Mouse (Mus musculus) MEL (cell line): Measurements from ENCODE around the gene Castor1. TPM values are rescaled to one million over a fixed set of nuclear protein-coding genes. Genes with fewer than 3 reads are reported as not detected.

Experiments used
- DNase-seq: peaks from one replicate; pipeline ENCODE4 v3.0.0; 2011; ENCODE audit warnings: low read depth, low spot score
- H3K27ac ChIP-seq: 2 replicates; pipeline ENCODE4 v1.5.1; 2012; ENCODE audit warnings: low read depth, mild to moderate bottlenecking, control low read depth, low read length, moderate library complexity; ENCODE audit not compliant: control insufficient read depth
- H3K27me3 ChIP-seq, 2 experiments: fragments of 150-350 bp in 1 of 2; sonication (generic) in 1 of 2; 2 replicates each; pipeline ENCODE4 v1.6.1; 2012; ENCODE audit warnings: low read length in 2 of 2, mild to moderate bottlenecking in 2 of 2, improper control_type of control experiment in 1 of 2, moderate library complexity in 1 of 2; ENCODE audit not compliant: insufficient read depth in 2 of 2, control insufficient read depth in 1 of 2
- H3K36me3 ChIP-seq, 2 experiments: 2 replicates each; pipeline ENCODE4 v1.6.1; 2012 to 2014; ENCODE audit warnings: low read length in 2 of 2, improper control_type of control experiment in 1 of 2, inconsistent platforms in 1 of 2, mild to moderate bottlenecking in 1 of 2; ENCODE audit not compliant: insufficient read depth in 2 of 2, control insufficient read depth in 1 of 2
- H3K4me1 ChIP-seq, 2 experiments: fragments of 150-350 bp in 1 of 2; sonication (generic) in 1 of 2; 2 replicates each; pipeline ENCODE4 v1.6.1; 2012; ENCODE audit warnings: low read length in 2 of 2, improper control_type of control experiment in 1 of 2, mild to moderate bottlenecking in 1 of 2; ENCODE audit not compliant: insufficient read depth in 2 of 2, control insufficient read depth in 1 of 2
- H3K4me3 ChIP-seq, 2 experiments: fragments of 150-350 bp in 1 of 2; sonication (generic) in 1 of 2; 2 replicates each; pipeline ENCODE4 v1.5.1; 2012; ENCODE audit warnings: low read depth in 2 of 2, low read length in 2 of 2, mild to moderate bottlenecking in 2 of 2, moderate library complexity in 2 of 2, control low read depth in 1 of 2, improper control_type of control experiment in 1 of 2; ENCODE audit not compliant: control insufficient read depth in 1 of 2, insufficient read depth in 1 of 2
- H3K79me2 ChIP-seq: 2 replicates; pipeline ENCODE4 v1.6.1; 2012; ENCODE audit warnings: mild to moderate bottlenecking, low read length, moderate library complexity; ENCODE audit not compliant: control insufficient read depth, poor library complexity, insufficient read depth
- H3K9ac ChIP-seq: 2 replicates; pipeline ENCODE4 v1.6.1; 2012; ENCODE audit warnings: low read depth, mild to moderate bottlenecking, control low read depth, low read length, moderate library complexity; ENCODE audit not compliant: control insufficient read depth, poor library complexity, severe bottlenecking
- H3K9me3 ChIP-seq: fragments of 150-350 bp; sonication (generic); replicated peaks from 2 replicates; pipeline ENCODE4 v1.6.1; 2012; ENCODE audit warnings: mild to moderate bottlenecking, low read length, improper control_type of control experiment, moderate library complexity; ENCODE audit not compliant: insufficient read depth
- BHLHE40 ChIP-seq: IDR thresholded peaks from 2 replicates; pipeline ENCODE4 v1.6.1; 2012; ENCODE audit warnings: low read depth, mild to moderate bottlenecking, inconsistent platforms, low read length, improper control_type of control experiment, borderline replicate concordance
- CHD1 ChIP-seq: IDR thresholded peaks from 2 replicates; pipeline ENCODE4 v1.6.1; 2012; ENCODE audit warnings: low read depth, mild to moderate bottlenecking, inconsistent platforms, low read length, improper control_type of control experiment
- CHD2 ChIP-seq: IDR thresholded peaks from 2 replicates; pipeline ENCODE4 v1.6.1; 2011; ENCODE audit warnings: low read length, improper control_type of control experiment
- CTCF ChIP-seq, 3 experiments: IDR thresholded peaks in 2 of 3; conservative IDR thresholded peaks in 1 of 3; 2 replicates each; pipeline ENCODE4 v1.5.1; 2011 to 2012; ENCODE audit warnings: low read length in 3 of 3, low read depth in 2 of 3, mild to moderate bottlenecking in 2 of 3, improper control_type of control experiment in 1 of 3, inconsistent platforms in 1 of 3, mixed read lengths in 1 of 3, moderate library complexity in 1 of 3; ENCODE audit not compliant: control insufficient read depth in 1 of 3, insufficient read depth in 1 of 3, poor library complexity in 1 of 3, severe bottlenecking in 1 of 3
- E2F4 ChIP-seq: IDR thresholded peaks from 2 replicates; pipeline ENCODE4 v1.6.1; 2011; ENCODE audit warnings: low read depth, low read length, improper control_type of control experiment, borderline replicate concordance
- ELF1 ChIP-seq: IDR thresholded peaks from 2 replicates; pipeline ENCODE4 v1.6.1; 2014; ENCODE audit warnings: low read depth, mild to moderate bottlenecking, inconsistent platforms, low read length, improper control_type of control experiment, moderate library complexity
- EP300 ChIP-seq, 2 experiments: IDR thresholded peaks; 2 replicates each; pipeline ENCODE4 v1.6.1; 2011; ENCODE audit warnings: improper control_type of control experiment in 2 of 2, low read length in 2 of 2, low read depth in 1 of 2, mild to moderate bottlenecking in 1 of 2
- ETS1 ChIP-seq: IDR thresholded peaks from 2 replicates; pipeline ENCODE4 v1.6.1; 2012; ENCODE audit warnings: low read depth, mild to moderate bottlenecking, inconsistent platforms, low read length, improper control_type of control experiment, moderate library complexity
- GABPA ChIP-seq: IDR thresholded peaks from 2 replicates; pipeline ENCODE4 v1.6.1; 2012; ENCODE audit warnings: low read depth, mild to moderate bottlenecking, inconsistent platforms, low read length, improper control_type of control experiment, moderate library complexity
- GATA1 ChIP-seq: IDR thresholded peaks from 2 replicates; pipeline ENCODE4 v1.6.1; 2011; ENCODE audit warnings: low read depth, low read length, improper control_type of control experiment
- HCFC1 ChIP-seq: IDR thresholded peaks from 2 replicates; pipeline ENCODE4 v1.6.1; 2012; ENCODE audit warnings: low read depth, mild to moderate bottlenecking, inconsistent platforms, low read length, improper control_type of control experiment, moderate library complexity
- JUND ChIP-seq: IDR thresholded peaks from 2 replicates; pipeline ENCODE4 v1.6.1; 2011; ENCODE audit warnings: low read depth, mild to moderate bottlenecking, improper control_type of control experiment, low read length
- KAT2A ChIP-seq: conservative IDR thresholded peaks from 2 replicates; pipeline ENCODE4 v1.6.1; 2012; ENCODE audit warnings: low read depth, low read length, improper control_type of control experiment, inconsistent platforms
- MAFK ChIP-seq: IDR thresholded peaks from 2 replicates; pipeline ENCODE4 v1.6.1; 2011; ENCODE audit warnings: low read depth, mild to moderate bottlenecking, low read length, improper control_type of control experiment, borderline replicate concordance
- MAX ChIP-seq: IDR thresholded peaks from 2 replicates; pipeline ENCODE4 v1.6.1; 2011; ENCODE audit warnings: low read length, improper control_type of control experiment
- MAZ ChIP-seq: IDR thresholded peaks from 2 replicates; pipeline ENCODE4 v1.6.1; 2012; ENCODE audit warnings: low read depth, mild to moderate bottlenecking, inconsistent platforms, low read length, improper control_type of control experiment
- MEF2A ChIP-seq: IDR thresholded peaks from 2 replicates; pipeline ENCODE4 v1.6.1; 2014; ENCODE audit warnings: low read depth, mild to moderate bottlenecking, inconsistent platforms, low read length, improper control_type of control experiment; ENCODE audit not compliant: poor library complexity, insufficient replicate concordance, severe bottlenecking; ENCODE audit errors: extremely low read depth
- MXI1 ChIP-seq: IDR thresholded peaks from 2 replicates; pipeline ENCODE4 v1.6.1; 2011; ENCODE audit warnings: mild to moderate bottlenecking, low read depth, low read length, improper control_type of control experiment
- MYB ChIP-seq: IDR thresholded peaks from 2 replicates; pipeline ENCODE4 v1.6.1; 2011; ENCODE audit warnings: mild to moderate bottlenecking, low read depth, low read length, improper control_type of control experiment
- MYC ChIP-seq: IDR thresholded peaks from 2 replicates; pipeline ENCODE4 v1.6.1; 2011; ENCODE audit warnings: low read depth, mild to moderate bottlenecking, low read length, improper control_type of control experiment, moderate library complexity
- NELFE ChIP-seq: IDR thresholded peaks from 2 replicates; pipeline ENCODE4 v1.6.1; 2011; ENCODE audit warnings: low read depth, low read length, improper control_type of control experiment
- NRF1 ChIP-seq: IDR thresholded peaks from 2 replicates; pipeline ENCODE4 v1.6.1; 2014; ENCODE audit warnings: low read depth, mild to moderate bottlenecking, inconsistent platforms, low read length, improper control_type of control experiment, moderate library complexity; ENCODE audit not compliant: poor library complexity, insufficient read depth, severe bottlenecking
- POLR2A ChIP-seq, 2 experiments: IDR thresholded peaks; 2 replicates each; pipeline ENCODE4 v1.6.1; 2011 to 2012; ENCODE audit warnings: low read length in 2 of 2, mild to moderate bottlenecking in 2 of 2, control low read depth in 1 of 2, improper control_type of control experiment in 1 of 2, low read depth in 1 of 2, moderate library complexity in 1 of 2; ENCODE audit not compliant: control insufficient read depth in 1 of 2, insufficient read depth in 1 of 2, poor library complexity in 1 of 2
- POLR2AphosphoS2 ChIP-seq: IDR thresholded peaks from 2 replicates; pipeline ENCODE4 v1.6.1; 2011; ENCODE audit warnings: low read length, improper control_type of control experiment
- POLR2AphosphoS5 ChIP-seq: IDR thresholded peaks from 2 replicates; pipeline ENCODE4 v1.6.1; 2012; ENCODE audit warnings: low read depth, borderline replicate concordance, mild to moderate bottlenecking, inconsistent platforms, low read length, moderate library complexity, mixed read lengths
- RAD21 ChIP-seq: IDR thresholded peaks from 2 replicates; pipeline ENCODE4 v1.6.1; 2011; ENCODE audit warnings: mild to moderate bottlenecking, low read depth, low read length, improper control_type of control experiment
- RCOR1 ChIP-seq: IDR thresholded peaks from 2 replicates; pipeline ENCODE4 v1.6.1; 2012; ENCODE audit warnings: low read depth, mild to moderate bottlenecking, inconsistent platforms, low read length, improper control_type of control experiment
- SIN3A ChIP-seq: IDR thresholded peaks from 2 replicates; pipeline ENCODE4 v1.6.1; 2012; ENCODE audit warnings: low read length, improper control_type of control experiment, inconsistent platforms
- SMC3 ChIP-seq: IDR thresholded peaks from 2 replicates; pipeline ENCODE4 v1.6.1; 2011; ENCODE audit warnings: low read depth, low read length, improper control_type of control experiment
- TAL1 ChIP-seq: IDR thresholded peaks from 2 replicates; pipeline ENCODE4 v1.6.1; 2012; ENCODE audit warnings: mild to moderate bottlenecking, inconsistent platforms, low read length, moderate library complexity, mixed read lengths
- TBP ChIP-seq: IDR thresholded peaks from 2 replicates; pipeline ENCODE4 v1.8.0; 2011; ENCODE audit warnings: low read depth, low read length, improper control_type of control experiment
- TCF12 ChIP-seq: IDR thresholded peaks from 2 replicates; pipeline ENCODE4 v1.6.1; 2014; ENCODE audit warnings: low read depth, mild to moderate bottlenecking, inconsistent platforms, low read length, improper control_type of control experiment, moderate library complexity
- UBTF ChIP-seq: IDR thresholded peaks from 2 replicates; pipeline ENCODE4 v1.6.1; 2012; ENCODE audit warnings: low read depth, mild to moderate bottlenecking, inconsistent platforms, low read length, improper control_type of control experiment, moderate library complexity, borderline replicate concordance; ENCODE audit not compliant: insufficient read depth
- USF2 ChIP-seq, 2 experiments: IDR thresholded peaks; 2 replicates each; pipeline ENCODE4 v1.6.1; 2011 to 2012; ENCODE audit warnings: improper control_type of control experiment in 2 of 2, low read length in 2 of 2, borderline replicate concordance in 1 of 2, inconsistent platforms in 1 of 2, low read depth in 1 of 2, mild to moderate bottlenecking in 1 of 2; ENCODE audit not compliant: insufficient read depth in 1 of 2
- ZC3H11A ChIP-seq: IDR thresholded peaks from 2 replicates; pipeline ENCODE4 v1.6.1; 2012; ENCODE audit warnings: low read depth, mild to moderate bottlenecking, inconsistent platforms, low read length, improper control_type of control experiment
- ZKSCAN1 ChIP-seq: IDR thresholded peaks from 2 replicates; pipeline ENCODE4 v1.6.1; 2012; ENCODE audit warnings: low read depth, mild to moderate bottlenecking, inconsistent platforms, low read length, improper control_type of control experiment, moderate library complexity
- ZMIZ1 ChIP-seq: IDR thresholded peaks from 2 replicates; pipeline ENCODE4 v1.6.1; 2012; ENCODE audit warnings: low read depth, mild to moderate bottlenecking, inconsistent platforms, low read length, improper control_type of control experiment, moderate library complexity
- ZNF384 ChIP-seq: IDR thresholded peaks from 2 replicates; pipeline ENCODE4 v1.6.1; 2012; ENCODE audit warnings: low read depth, mild to moderate bottlenecking, inconsistent platforms, low read length, improper control_type of control experiment
- polyA plus RNA-seq, 2 experiments: library from polyadenylated mRNA; stranded (reverse) in 1 of 2; unstranded in 1 of 2; fragments of >175 nt in 1 of 2; fragments of >200 nt in 1 of 2; gene quantifications; 2 replicates each; pipeline versions ENCODE4 v1.2.1 to v1.2.4; 2012; ENCODE audit warnings: low replicate concordance in 2 of 2, low read depth in 1 of 2; ENCODE audit not compliant: insufficient read length in 2 of 2, insufficient read depth in 1 of 2, missing spikeins in 1 of 2
- total RNA-seq: library from RNA; depleted of rRNA; stranded (reverse); fragments of 300-350 nt; gene quantifications from 2 replicates; pipeline ENCODE4 v1.2.3, GENCODE M21; 2012

The Castor1 gene
- total and polyA plus RNA-seq, 3 experiments: 6.6 to 11.8 TPM; not detected in 1

- Histone ChIP-seq H3K4me1 (peaks cover 6 to 41% of the 10 kb centered on the region in 2 experiments), H3K27ac (peak overlapping the region; percentile 20), H3K27me3 (no peaks in the 10 kb centered on the region), H3K9me3 (no peaks in the 10 kb centered on the region), H3K79me2 (no peaks in the 10 kb centered on the region), H3K4me3 (peak overlapping the region; percentile 48 to 53), H3K36me3 (peaks cover 0 to 8% of the 10 kb centered on the region in 2 experiments; a peak in 2 of 4 replicates), H3K9ac (peak overlapping the region; percentile 55)
- peak; percentile 96 for DNase-seq
- TF ChIP-seq GATA1 (no peak), POLR2A (IDR thresholded peaks at IDR 0.05; ENCODE audit: control insufficient read depth in 1 of 2, insufficient read depth in 1 of 2, low read depth in 1 of 2, low read length in 2 of 2, poor library complexity in 1 of 2) (no peak; a peak in 1 of 4 replicates), RAD21 (peak; percentile 36), ZKSCAN1 (no peak), CHD1 (no peak), RCOR1 (no peak), ELF1 (peak; percentile 65), ZNF384 (no peak), SIN3A (peak; percentile 73), USF2 (IDR thresholded peaks at IDR 0.05; ENCODE audit: borderline replicate concordance in 1 of 2, insufficient read depth in 1 of 2, low read depth in 1 of 2, low read length in 2 of 2) (no peak), CTCF (IDR thresholded peaks at IDR 0.05 in 2 of 3, conservative IDR thresholded peaks at IDR 0.05 in 1 of 3; ENCODE audit: control insufficient read depth in 1 of 3, insufficient read depth in 1 of 3, low read depth in 2 of 3, low read length in 3 of 3, poor library complexity in 1 of 3, severe bottlenecking in 1 of 3) (peak; percentile 82 to 95 (median 91)), E2F4 (no peak), MAFK (no peak), POLR2AphosphoS2 (no peak), ETS1 (no peak), GABPA (no peak), MXI1 (no peak; the same call in 1 of the 2 replicates), MYB (no peak), TAL1 (no peak), MAZ (0 out of 2 replicates have a peak, but pooled peaks have one; percentile 74), MEF2A (0 out of 2 replicates have a peak, but pooled peaks have one; percentile 2), JUND (no peak), BHLHE40 (peak; percentile 44; the same call in 1 of the 2 replicates), MYC (peak; percentile 81; the same call in 1 of the 2 replicates), NELFE (peak; percentile 37; the same call in 1 of the 2 replicates), NRF1 (no peak), ZMIZ1 (no peak), POLR2AphosphoS5 (no peak), SMC3 (peak; percentile 71), KAT2A (no peak), MAX (no peak), EP300 (IDR thresholded peaks at IDR 0.05; ENCODE audit: low read depth in 1 of 2, low read length in 2 of 2) (no peak), HCFC1 (peak; percentile 57; the same call in 1 of the 2 replicates), CHD2 (no peak), ZC3H11A (peak; percentile 41), TBP (0 out of 2 replicates have a peak, but pooled peaks have one; percentile 38), TCF12 (peak; percentile 29; the same call in 1 of the 2 replicates), UBTF (no peak)
Observed at GRCm38 (mm10) chr11:4261188-4261494, 43.1 kb downstream of the Castor1 start.
